18 mouse cellular contexts compared by ENCODE assay signal in the genomic region with DNA sequence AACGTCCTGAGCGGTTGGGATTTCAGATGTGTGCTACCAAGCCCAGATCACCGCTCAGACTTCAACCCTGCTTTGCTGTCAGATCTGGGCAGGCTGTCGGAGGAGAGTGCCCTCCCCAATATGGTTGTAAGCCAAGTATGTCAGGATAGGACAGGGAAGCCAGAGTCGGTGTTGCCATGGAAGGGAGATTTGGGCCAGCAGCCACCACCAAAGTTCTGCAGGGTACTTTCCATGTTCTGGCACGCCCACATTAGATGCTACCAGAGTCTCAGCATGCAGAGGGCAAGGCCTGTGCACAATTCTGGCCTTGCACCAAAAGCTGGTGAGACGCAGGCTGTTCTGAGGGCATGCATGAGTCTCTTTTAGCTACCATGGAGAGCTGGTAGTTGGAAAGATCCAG. TPM values are rescaled to one million over a fixed set of nuclear protein-coding genes. Genes with fewer than 3 reads are reported as not detected.
DNase-seq lines count a peak whose midpoint lies in the region; ATAC-seq and TF ChIP-seq lines count a peak whose summit lies in the region.
"Had no signal": no experiment of that assay in that cellular context is flagged by ENCODE, and none has a peak within 500 bp of the region (broad histone marks: within the 10 kb centered on the region; RNA-seq: fewer than 3 reads in every experiment).

No protein-coding gene starts in this region.

- no peak overlapping the region for H3K9ac ChIP-seq in forebrain, postnatal 0 days
- H3K9ac ChIP-seq in forebrain, embryonic 11.5 days (ENCODE audit: low read length): no peak overlapping the region
- H3K9ac ChIP-seq in liver, embryonic 12.5 days: no peak overlapping the region
- H3K9ac ChIP-seq in forebrain, embryonic 13.5 days: no peak overlapping the region
- H3K9ac ChIP-seq: neural tube, embryonic 13.5 days had no signal

- H3K4me3 ChIP-seq in forebrain, postnatal 0 days (ENCODE audit: low read depth, low read length): no peak overlapping the region
- H3K4me3 ChIP-seq in forebrain, embryonic 11.5 days (ENCODE audit: low read depth, low read length): no peak overlapping the region
- no peak overlapping the region for H3K4me3 ChIP-seq in liver, embryonic 12.5 days
- H3K4me3 ChIP-seq in forebrain, embryonic 13.5 days: no peak overlapping the region
- H3K4me3 ChIP-seq: heart, adult 2 months; limb, embryonic 10.5 days; neural tube, embryonic 13.5 days had no signal

- H3K9me3 ChIP-seq in forebrain, postnatal 0 days (ENCODE audit: low read length): no peaks in the 10 kb centered on the region
- no peaks in the 10 kb centered on the region for H3K9me3 ChIP-seq in forebrain, embryonic 11.5 days (ENCODE audit: control insufficient read depth, low read length)
- no peaks in the 10 kb centered on the region for H3K9me3 ChIP-seq in liver, embryonic 12.5 days (replicated peaks)
- no peaks in the 10 kb centered on the region for H3K9me3 ChIP-seq in forebrain, embryonic 13.5 days (replicated peaks)
- H3K9me3 ChIP-seq: limb, embryonic 10.5 days; neural tube, embryonic 13.5 days had no signal

- ATAC-seq in forebrain, postnatal 0 days: peak; percentile 51; the same call in 1 of the 2 replicates
- ATAC-seq in forebrain, embryonic 11.5 days (replicated peaks; ENCODE audit: low FRiP score): no peak
- no peak for ATAC-seq in liver, embryonic 12.5 days
- no peak for ATAC-seq in forebrain, embryonic 13.5 days
- ATAC-seq: intestine, postnatal 0 days had no signal

- DNase-seq in forebrain, postnatal 0 days: no peak
- no peak for DNase-seq in forebrain, embryonic 11.5 days (ENCODE audit: low spot score)
- no peak for DNase-seq in liver
- peak; percentile 72 for DNase-seq in cerebellum, adult 9-11 months
- DNase-seq in layer of hippocampus, postnatal 14 days (ENCODE audit: low spot score in 2 of 2): peak; percentile 36 to 48
- DNase-seq in kidney, adult 11 months: no peak
- DNase-seq: kidney, postnatal 4 days; lung, adult 2 months; spleen, adult 18-20 months; thymus, postnatal 36 days had no signal

- no peaks in the 10 kb centered on the region for H3K27me3 ChIP-seq in forebrain, postnatal 0 days (ENCODE audit: insufficient read depth, low read length)
- no peaks in the 10 kb centered on the region for H3K27me3 ChIP-seq in forebrain, embryonic 11.5 days (ENCODE audit: control insufficient read depth, insufficient read depth, low read length)
- no peaks in the 10 kb centered on the region for H3K27me3 ChIP-seq in liver, embryonic 12.5 days (replicated peaks)
- no peaks in the 10 kb centered on the region for H3K27me3 ChIP-seq in forebrain, embryonic 13.5 days
- H3K27me3 ChIP-seq: neural tube, embryonic 13.5 days had no signal

- no peak for TF ChIP-seq CTCF in forebrain, postnatal 0 days (IDR thresholded peaks at IDR 0.05; ENCODE audit: low read depth)

- H3K27ac ChIP-seq in forebrain, postnatal 0 days (ENCODE audit: low read depth, low read length): no peak overlapping the region
- no peak overlapping the region for H3K27ac ChIP-seq in forebrain, embryonic 11.5 days (ENCODE audit: low read depth, low read length)
- H3K27ac ChIP-seq in liver, embryonic 12.5 days: peak overlapping the region; percentile 24; the same call in 1 of the 2 replicates
- no peak overlapping the region for H3K27ac ChIP-seq in forebrain, embryonic 13.5 days
- H3K27ac ChIP-seq: heart, adult 2 months; limb, embryonic 10.5 days; neural tube, embryonic 13.5 days had no signal

- WGBS in forebrain, postnatal 0 days: 79% methylated on average over 7 of the region's 7 CpGs
- WGBS in forebrain, embryonic 11.5 days: 90% methylated on average over 7 of the region's 7 CpGs
- WGBS in liver, embryonic 12.5 days (ENCODE audit: insufficient replicate concordance): 87% methylated on average over 7 of the region's 7 CpGs
- 91% methylated on average over 7 of the region's 7 CpGs for WGBS in forebrain, embryonic 13.5 days

- no peak overlapping the region for H3K4me2 ChIP-seq in forebrain, postnatal 0 days (ENCODE audit: low read depth)
- no peak overlapping the region for H3K4me2 ChIP-seq in forebrain, embryonic 11.5 days (ENCODE audit: low read depth, low read length, severe bottlenecking)
- H3K4me2 ChIP-seq in liver, embryonic 12.5 days: no peak overlapping the region
- no peak overlapping the region for H3K4me2 ChIP-seq in forebrain, embryonic 13.5 days
- H3K4me2 ChIP-seq: neural tube, embryonic 13.5 days had no signal

- peaks cover 15% of the 10 kb centered on the region for H3K4me1 ChIP-seq in forebrain, postnatal 0 days (ENCODE audit: insufficient read depth)
- peaks cover 5% of the 10 kb centered on the region; the same call in 1 of the 2 replicates for H3K4me1 ChIP-seq in forebrain, embryonic 11.5 days (replicated peaks; ENCODE audit: control insufficient read depth, insufficient read depth, low read length)
- peaks cover 78% of the 10 kb centered on the region for H3K4me1 ChIP-seq in liver, embryonic 12.5 days
- H3K4me1 ChIP-seq in forebrain, embryonic 13.5 days: peaks cover 39% of the 10 kb centered on the region

- H3K36me3 ChIP-seq in forebrain, postnatal 0 days (ENCODE audit: insufficient read depth): no peaks in the 10 kb centered on the region
- H3K36me3 ChIP-seq in forebrain, embryonic 11.5 days (ENCODE audit: control insufficient read depth, insufficient read depth, low read length): no peaks in the 10 kb centered on the region
- no peaks in the 10 kb centered on the region for H3K36me3 ChIP-seq in liver, embryonic 12.5 days
- H3K36me3 ChIP-seq in forebrain, embryonic 13.5 days (ENCODE audit: poor library complexity, severe bottlenecking): no peaks in the 10 kb centered on the region
- H3K36me3 ChIP-seq: limb, embryonic 10.5 days; neural tube, embryonic 13.5 days had no signal

RNA-seq across cellular contexts. Expression of a gene that starts 28.7 kb away (rescaled TPM):
- 16.8 and 24.2 TPM in 2 replicates for total RNA-seq in forebrain, postnatal 0 days (2014; rRNA removed)
- 11.1 and 16.1 TPM in 2 replicates for polyA plus RNA-seq in forebrain, postnatal 0 days (2015; fragmentation: Nextera tagmentation; extraction: Ambion mirVana)
- polyA plus RNA-seq in forebrain, embryonic 11.5 days (2014; fragmentation: Nextera tagmentation; extraction: Ambion mirVana): 10.1 and 11.8 TPM in 2 replicates
- 5.4 and 5.5 TPM in 2 replicates for polyA plus RNA-seq in liver, embryonic 12.5 days (2016; fragmentation: Nextera tagmentation; extraction: Ambion mirVana)
- 10 to 100 TPM; 37.4 to 40.6 TPM for total RNA-seq in layer of hippocampus, postnatal 14 days (2021)
- polyA plus RNA-seq in forebrain, embryonic 13.5 days (2015; fragmentation: Nextera tagmentation; extraction: Ambion mirVana): 18.2 and 18.7 TPM in 2 replicates

RNA-seq across cellular contexts. Expression of a gene that starts 43.2 kb away (rescaled TPM):
- total RNA-seq in forebrain, postnatal 0 days (2014; rRNA removed): not detected in 2 replicates
- polyA plus RNA-seq in forebrain, postnatal 0 days (2015; fragmentation: Nextera tagmentation; extraction: Ambion mirVana): 0.35 TPM in 1 of 2 replicates, not detected in the other
- polyA plus RNA-seq in forebrain, embryonic 11.5 days (2014; fragmentation: Nextera tagmentation; extraction: Ambion mirVana): 1.1 and 1.2 TPM in 2 replicates
- 2.2 and 2.3 TPM in 2 replicates for polyA plus RNA-seq in liver, embryonic 12.5 days (2016; fragmentation: Nextera tagmentation; extraction: Ambion mirVana)
- not detected for total RNA-seq in layer of hippocampus, postnatal 14 days (2021)
- polyA plus RNA-seq in forebrain, embryonic 13.5 days (2015; fragmentation: Nextera tagmentation; extraction: Ambion mirVana): 0.52 and 0.54 TPM in 2 replicates
- total RNA-seq: adrenal gland, adult 18-20 months; heart, adult 2 months; hematopoietic stem cell, adult 5-6 weeks had no signal
- polyA plus RNA-seq: limb, embryonic 10.5 days; lung, adult 2 months had no signal

RNA-seq across cellular contexts. Expression of a gene that starts 57.9 kb away (rescaled TPM):
- not detected in 2 replicates for total RNA-seq in forebrain, postnatal 0 days (2014; rRNA removed)
- polyA plus RNA-seq in forebrain, postnatal 0 days (2015; fragmentation: Nextera tagmentation; extraction: Ambion mirVana): not detected in 2 replicates
- not detected in 2 replicates for polyA plus RNA-seq in forebrain, embryonic 11.5 days (2014; fragmentation: Nextera tagmentation; extraction: Ambion mirVana)
- not detected in 2 replicates for polyA plus RNA-seq in liver, embryonic 12.5 days (2016; fragmentation: Nextera tagmentation; extraction: Ambion mirVana)
- not detected for total RNA-seq in layer of hippocampus, postnatal 14 days (2021)
- not detected in 2 replicates for polyA plus RNA-seq in forebrain, embryonic 13.5 days (2015; fragmentation: Nextera tagmentation; extraction: Ambion mirVana)
- total RNA-seq: adrenal gland, adult 18-20 months; heart, adult 2 months; hematopoietic stem cell, adult 5-6 weeks had no signal
- polyA plus RNA-seq: limb, embryonic 10.5 days; neural tube, embryonic 13.5 days had no signal

Comparison
In these comparisons a context has a peak if more than half of its experiments do, and no peak if none do; other contexts are left out.
1. DNase-seq: peak in cerebellum, adult 9-11 months (single experiment) and layer of hippocampus, postnatal 14 days (2 of 2); none in forebrain, postnatal 0 days (single experiment), forebrain, embryonic 11.5 days (single experiment), liver (single experiment) and kidney, adult 11 months (single experiment).